Mouse (Mus musculus): ENCODE data around the gene A630076J17Rik. TPM values are rescaled to one million over a fixed set of nuclear protein-coding genes. Genes with fewer than 3 reads are reported as not detected.
A peak's percentile ranks its signal among the peaks of the same experiment; 100 is the strongest.

A630076J17Rik gene
- polyA plus RNA-seq, 1 experiment from 2014 or later: 0.54 TPM

- WGBS: 37% methylated on average over 7 of the region's 7 CpGs
- TF ChIP-seq CTCF (IDR thresholded peaks at IDR 0.05; ENCODE audit: low read depth): no peak
- DNase-seq (no peak), ATAC-seq (ENCODE audit: insufficient read depth) (no peak)
- Histone ChIP-seq H3K9me3 (ENCODE audit: low read depth, low read length) (no peaks in the 10 kb centered on the region), H3K36me3 (ENCODE audit: insufficient read depth) (no peaks in the 10 kb centered on the region), H3K4me3 (ENCODE audit: low read depth, low read length) (no peak overlapping the region), H3K4me1 (ENCODE audit: insufficient read depth) (no peaks in the 10 kb centered on the region), H3K4me2 (no peak overlapping the region), H3K9ac (no peak overlapping the region), H3K27ac (ENCODE audit: low read depth) (no peak overlapping the region), H3K27me3 (ENCODE audit: insufficient read depth, low read length) (no peaks in the 10 kb centered on the region)
These were observed 26.3 kb downstream of the A630076J17Rik start for GRCm38 (mm10) chr3:107256724-107257123.

DNA sequence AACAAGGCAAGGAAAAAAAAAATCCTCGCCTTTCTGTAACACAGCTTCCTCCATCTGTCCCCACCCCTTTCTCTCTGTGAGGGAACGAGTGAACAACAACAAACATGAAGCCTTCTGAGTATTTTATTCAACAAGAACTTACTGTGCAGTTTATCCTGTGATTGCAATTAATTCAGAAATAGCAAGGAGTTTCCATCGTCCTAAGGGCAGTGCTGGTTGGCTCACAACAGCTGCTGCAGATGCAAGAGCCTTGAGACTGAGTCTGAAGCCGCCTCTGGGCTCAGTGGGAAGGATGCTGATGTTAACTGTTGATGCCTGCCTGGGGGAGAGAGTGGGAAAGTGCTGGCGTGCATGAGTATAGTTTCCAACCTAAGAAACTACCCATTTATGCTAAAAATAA, 27.5 kb downstream of the A630076J17Rik start:
- 56% methylated on average over 5 of the region's 5 CpGs for WGBS
- no peak for DNase-seq

GRCm38 (mm10) chr3:107260956-107261850, 30.8 kb downstream of the A630076J17Rik start:
- no peak for TF ChIP-seq CTCF (IDR thresholded peaks at IDR 0.05; ENCODE audit: low read depth)
- no peak overlapping the region for H3K4me2 ChIP-seq
- H3K4me3 ChIP-seq (ENCODE audit: low read depth, low read length): no peak overlapping the region
- H3K36me3 ChIP-seq (ENCODE audit: insufficient read depth): no peaks in the 10 kb centered on the region
- no peaks in the 10 kb centered on the region for H3K4me1 ChIP-seq (ENCODE audit: insufficient read depth)
- ATAC-seq (ENCODE audit: insufficient read depth) (no peak), DNase-seq (no peak)
- H3K9ac ChIP-seq: no peak overlapping the region
- 44% methylated on average over 8 of the region's 8 CpGs for WGBS
- no peaks in the 10 kb centered on the region for H3K9me3 ChIP-seq (ENCODE audit: low read depth, low read length)
- H3K27ac ChIP-seq (ENCODE audit: low read depth): no peak overlapping the region
- H3K27me3 ChIP-seq (ENCODE audit: insufficient read depth, low read length): no peaks in the 10 kb centered on the region

More for the DNA sequence above, 27.5 kb downstream of the A630076J17Rik start:
- no peak overlapping the region for H3K4me3 ChIP-seq (ENCODE audit: low read depth, low read length)
- ATAC-seq (ENCODE audit: insufficient read depth): no peak
- no peak overlapping the region for H3K4me2 ChIP-seq
- H3K27me3 ChIP-seq (ENCODE audit: insufficient read depth, low read length): no peaks in the 10 kb centered on the region
- H3K4me1 ChIP-seq (ENCODE audit: insufficient read depth): no peaks in the 10 kb centered on the region
- H3K9me3 ChIP-seq (ENCODE audit: low read depth, low read length): no peaks in the 10 kb centered on the region
- H3K36me3 ChIP-seq (ENCODE audit: insufficient read depth): no peaks in the 10 kb centered on the region
- TF ChIP-seq CTCF (IDR thresholded peaks at IDR 0.05; ENCODE audit: low read depth): no peak
- no peak overlapping the region for H3K27ac ChIP-seq (ENCODE audit: low read depth)
- H3K9ac ChIP-seq: no peak overlapping the region

GRCm38 (mm10) chr3:107261851-107262165, 31.4 kb downstream of the A630076J17Rik start:
- no peak for TF ChIP-seq CTCF (IDR thresholded peaks at IDR 0.05; ENCODE audit: low read depth)
- Histone ChIP-seq H3K4me1 (ENCODE audit: insufficient read depth) (no peaks in the 10 kb centered on the region), H3K27ac (ENCODE audit: low read depth) (no peak overlapping the region), H3K4me3 (ENCODE audit: low read depth, low read length) (no peak overlapping the region), H3K9me3 (ENCODE audit: low read depth, low read length) (no peaks in the 10 kb centered on the region), H3K27me3 (ENCODE audit: insufficient read depth, low read length) (no peaks in the 10 kb centered on the region), H3K4me2 (no peak overlapping the region), H3K36me3 (ENCODE audit: insufficient read depth) (no peaks in the 10 kb centered on the region), H3K9ac (no peak overlapping the region)
- DNase-seq: no peak
- WGBS: 48% methylated on average over 7 of the region's 7 CpGs
- ATAC-seq (ENCODE audit: insufficient read depth): no peak

DNA sequence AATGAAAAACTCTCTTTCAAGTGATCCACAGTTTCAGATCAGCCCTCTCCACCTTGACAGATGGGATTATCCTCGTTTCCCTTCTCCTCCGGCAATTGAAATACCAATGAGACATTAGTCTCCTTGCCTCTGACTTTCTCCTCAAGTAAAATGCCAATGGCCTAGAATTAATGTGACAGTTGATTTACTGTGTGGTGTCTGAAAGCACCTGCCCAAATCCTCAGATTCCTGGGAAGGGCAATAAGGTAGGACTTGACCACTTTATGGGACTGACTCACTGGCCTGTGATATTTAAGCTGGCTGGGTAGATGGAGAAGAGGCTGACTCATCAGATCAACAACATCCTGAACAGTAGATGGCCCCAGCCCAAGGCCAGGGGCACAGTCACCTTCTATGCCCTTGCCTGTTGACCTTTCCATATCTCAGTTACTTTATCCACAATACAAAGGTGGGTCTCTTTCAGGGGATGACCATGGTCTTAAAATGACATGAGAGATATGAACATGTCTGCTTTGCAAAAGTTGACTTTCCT, 36.5 kb downstream of the A630076J17Rik start:
- DNase-seq (no peak), ATAC-seq (ENCODE audit: insufficient read depth) (no peak)
- 65% methylated on average over 2 of the region's 2 CpGs for WGBS
- TF ChIP-seq CTCF (IDR thresholded peaks at IDR 0.05; ENCODE audit: low read depth): no peak
- Histone ChIP-seq H3K36me3 (ENCODE audit: insufficient read depth) (no peaks in the 10 kb centered on the region), H3K9me3 (ENCODE audit: low read depth, low read length) (no peaks in the 10 kb centered on the region), H3K4me2 (no peak overlapping the region), H3K4me1 (ENCODE audit: insufficient read depth) (no peaks in the 10 kb centered on the region), H3K27ac (ENCODE audit: low read depth) (no peak overlapping the region), H3K9ac (no peak overlapping the region), H3K4me3 (ENCODE audit: low read depth, low read length) (no peak overlapping the region), H3K27me3 (ENCODE audit: insufficient read depth, low read length) (no peaks in the 10 kb centered on the region)

GRCm38 (mm10) chr3:107272433-107272832, 42.0 kb downstream of the A630076J17Rik start:
- no peaks in the 10 kb centered on the region for H3K4me1 ChIP-seq (ENCODE audit: insufficient read depth)
- no peak overlapping the region for H3K9ac ChIP-seq
- WGBS: 77% methylated on average over 3 of the region's 3 CpGs
- H3K27ac ChIP-seq (ENCODE audit: low read depth): no peak overlapping the region
- ATAC-seq (ENCODE audit: insufficient read depth): no peak
- no peak for TF ChIP-seq CTCF (IDR thresholded peaks at IDR 0.05; ENCODE audit: low read depth)
- no peaks in the 10 kb centered on the region for H3K36me3 ChIP-seq (ENCODE audit: insufficient read depth)
- H3K27me3 ChIP-seq (ENCODE audit: insufficient read depth, low read length): no peaks in the 10 kb centered on the region
- H3K4me3 ChIP-seq (ENCODE audit: low read depth, low read length): no peak overlapping the region
- H3K9me3 ChIP-seq (ENCODE audit: low read depth, low read length): no peaks in the 10 kb centered on the region
- DNase-seq: no peak
- no peak overlapping the region for H3K4me2 ChIP-seq

- no peak overlapping the region for H3K4me2 ChIP-seq
- ATAC-seq (ENCODE audit: insufficient read depth) (peak; percentile 55; the same call in 1 of the 2 replicates), DNase-seq (peak; percentile 84)
- H3K4me1 ChIP-seq (ENCODE audit: insufficient read depth): no peaks in the 10 kb centered on the region
- no peaks in the 10 kb centered on the region for H3K9me3 ChIP-seq (ENCODE audit: low read depth, low read length)
- H3K4me3 ChIP-seq (ENCODE audit: low read depth, low read length): no peak overlapping the region
- H3K9ac ChIP-seq: no peak overlapping the region
- H3K36me3 ChIP-seq (ENCODE audit: insufficient read depth): no peaks in the 10 kb centered on the region
- no peaks in the 10 kb centered on the region for H3K27me3 ChIP-seq (ENCODE audit: insufficient read depth, low read length)
- peak; percentile 88 for TF ChIP-seq CTCF (IDR thresholded peaks at IDR 0.05; ENCODE audit: low read depth)
- no peak overlapping the region for H3K27ac ChIP-seq (ENCODE audit: low read depth)
- WGBS: 10% methylated on average over 3 of the region's 3 CpGs
These were observed 43.4 kb downstream of the A630076J17Rik start for GRCm38 (mm10) chr3:107273820-107274219.
